Mouse (Mus musculus) right cerebral cortex, adult 2 months (tissue): ENCODE measurements around the gene Zscan29.

Source experiments
- DNase-seq, 2 experiments: peaks; one replicate each; pipeline ENCODE4 v3.0.0; 2021 to 2022; ENCODE audit warnings: low spot score in 2 of 2

Zscan29 gene

DNA sequence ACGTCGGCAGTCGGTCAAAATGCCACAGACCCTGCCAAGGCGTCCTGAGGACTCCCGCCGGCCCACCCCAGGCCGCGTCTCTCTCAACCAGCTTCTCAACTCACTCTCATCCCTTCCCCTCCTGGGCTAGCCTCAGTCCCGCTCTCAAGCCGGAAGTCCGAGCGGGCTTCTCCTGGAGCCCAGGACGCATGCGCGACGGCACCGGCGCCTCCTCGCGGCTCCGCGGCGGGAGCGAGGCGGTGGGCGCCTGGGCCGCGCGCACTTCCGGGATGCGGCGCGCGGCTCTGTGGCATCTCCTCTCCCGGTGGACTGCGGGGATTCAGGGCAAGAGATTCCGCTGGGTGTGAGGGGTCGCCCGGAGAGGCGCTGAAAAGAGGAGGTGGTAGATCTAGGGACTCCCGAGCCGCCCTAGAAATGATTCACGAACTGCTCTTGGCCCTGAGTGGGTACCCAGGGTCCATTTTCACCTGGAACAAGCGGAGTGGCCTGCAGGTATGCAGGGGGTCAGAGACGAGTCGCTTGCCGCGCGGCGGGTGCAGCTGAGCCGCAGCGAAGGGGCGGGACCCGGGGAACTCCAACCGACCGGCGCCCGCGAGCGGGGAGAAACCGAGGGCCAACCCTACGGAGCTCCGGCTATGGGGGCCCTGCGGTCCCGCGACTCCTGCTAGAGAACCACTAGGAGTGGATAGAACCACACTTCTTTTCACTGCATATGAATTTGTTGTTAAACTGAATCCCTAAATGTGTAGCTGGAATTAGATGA is at the start of gene Zscan29:
Zscan29 (minus strand) TSS at position 146 of the 763 bp plus-strand sequence.
- peak; percentile 80 to 83 for DNase-seq

DNA sequence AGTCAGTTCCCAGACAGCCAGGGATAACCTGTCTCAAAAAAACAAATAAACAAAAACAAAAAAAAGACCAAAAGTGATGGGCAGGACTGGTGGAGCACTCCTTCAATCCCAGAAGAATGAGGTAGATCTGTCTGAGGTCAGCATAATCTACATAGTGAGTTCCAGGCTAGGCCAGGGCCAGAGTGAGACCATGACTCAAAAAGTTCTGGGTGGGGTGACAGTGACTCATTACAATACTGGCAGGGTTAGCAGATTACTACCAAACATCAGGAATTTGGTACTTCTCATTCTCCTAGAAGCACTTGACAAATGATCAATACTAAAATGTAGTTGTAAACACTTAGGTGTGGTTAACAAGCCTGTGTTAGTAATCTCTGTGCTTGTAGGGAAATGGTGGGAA is 49.1 kb upstream of the Zscan29 start:
- DNase-seq = no peak

DNA sequence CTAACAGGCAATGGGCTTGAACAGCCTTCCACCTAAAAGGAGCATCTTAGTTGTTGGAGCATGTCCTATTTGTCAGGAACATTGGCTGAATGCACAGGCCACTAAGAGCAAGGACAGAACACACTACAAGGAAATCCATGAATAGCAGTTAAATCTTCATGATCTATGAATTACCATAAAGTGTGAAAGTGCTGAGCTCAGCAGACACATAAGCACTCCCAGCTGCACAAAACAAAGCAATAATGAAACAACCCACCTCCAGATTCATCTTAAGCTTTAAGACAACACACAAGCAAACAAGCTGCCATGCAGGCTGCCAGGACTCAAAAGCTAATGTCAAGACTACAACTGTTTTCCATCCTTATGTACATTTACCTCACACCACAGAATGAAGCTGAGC is 48.3 kb upstream of the Zscan29 start:
- DNase-seq = no peak

DNA sequence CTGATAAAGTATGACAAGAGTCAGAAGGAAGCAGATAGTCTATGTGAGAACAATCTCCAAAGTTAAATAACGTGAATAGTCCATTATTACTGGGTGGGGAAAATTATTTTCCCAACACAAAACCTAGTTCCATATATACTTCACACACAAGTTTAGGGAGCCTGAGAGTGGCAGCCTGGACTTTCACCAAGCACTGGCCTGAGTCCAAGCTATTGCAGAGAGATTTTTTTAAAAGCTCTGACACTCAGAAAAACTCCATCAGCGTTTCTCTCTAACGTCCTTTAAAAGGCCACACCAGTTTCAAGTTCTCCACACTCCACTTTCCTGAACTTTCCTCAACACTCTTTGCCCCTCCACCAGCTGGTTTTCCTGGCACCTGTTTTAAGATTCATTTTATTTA is 43.6 kb upstream of the Zscan29 start:
- DNase-seq = no peak

DNA sequence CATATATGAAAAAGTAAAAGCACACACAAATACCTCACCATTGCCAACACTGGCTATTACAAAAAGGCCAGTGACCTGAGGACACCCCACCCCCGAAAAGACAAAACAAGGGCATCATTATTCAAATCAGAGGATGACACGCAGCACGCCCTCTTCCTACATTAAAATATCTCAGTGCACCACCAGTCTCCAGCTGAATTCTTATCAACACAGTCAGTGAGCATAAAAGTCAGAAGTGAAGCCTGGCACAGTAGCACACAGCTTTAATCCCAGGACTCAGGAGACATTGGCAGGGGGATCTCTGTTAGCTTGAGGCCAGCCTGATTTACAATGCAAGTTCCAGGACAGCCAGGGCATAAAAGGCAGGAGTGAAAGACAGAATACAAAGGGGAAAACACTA is 35.6 kb upstream of the Zscan29 start:
- DNase-seq = no peak

DNA sequence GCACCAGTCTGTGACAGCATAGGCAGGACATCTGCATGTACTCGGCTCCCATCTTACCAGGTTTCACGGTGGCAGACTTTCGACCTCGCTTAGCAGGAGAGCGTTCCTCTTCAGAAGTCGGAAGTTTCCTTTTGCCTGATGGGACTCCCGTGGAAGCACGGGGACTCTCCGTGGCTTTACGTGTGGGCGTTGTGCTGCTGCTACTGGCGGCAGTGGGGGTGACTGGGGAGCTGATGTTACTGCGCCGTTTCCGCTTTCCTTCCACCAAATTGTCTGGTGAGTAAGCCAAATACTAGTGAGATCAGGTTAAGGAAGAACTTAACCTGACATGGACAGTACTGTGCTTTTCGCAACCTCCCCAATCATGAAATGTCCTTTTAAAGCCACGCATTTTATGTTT is 33.4 kb upstream of the Zscan29 start:
- no peak for DNase-seq

DNA sequence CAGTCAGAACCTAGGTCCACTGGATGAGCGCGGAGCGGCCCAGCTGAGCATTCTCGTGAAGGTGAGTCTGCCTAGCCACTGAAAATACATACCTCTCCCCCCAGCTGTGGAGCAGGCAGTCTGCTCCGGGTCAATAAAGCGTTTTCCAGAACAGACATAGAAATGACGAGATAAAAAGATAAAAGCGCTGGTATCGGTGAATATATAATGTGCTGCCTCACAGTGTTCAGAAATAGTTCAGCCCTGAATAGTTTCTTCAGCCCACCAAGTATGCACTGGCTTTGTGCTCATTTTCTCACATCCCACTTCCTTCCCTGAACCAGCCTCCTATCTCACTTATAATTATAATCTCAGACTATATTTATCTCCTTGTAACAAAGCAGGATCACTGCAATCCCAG is 24.5 kb upstream of the Zscan29 start:
- DNase-seq = peak; percentile 33 to 52

DNA sequence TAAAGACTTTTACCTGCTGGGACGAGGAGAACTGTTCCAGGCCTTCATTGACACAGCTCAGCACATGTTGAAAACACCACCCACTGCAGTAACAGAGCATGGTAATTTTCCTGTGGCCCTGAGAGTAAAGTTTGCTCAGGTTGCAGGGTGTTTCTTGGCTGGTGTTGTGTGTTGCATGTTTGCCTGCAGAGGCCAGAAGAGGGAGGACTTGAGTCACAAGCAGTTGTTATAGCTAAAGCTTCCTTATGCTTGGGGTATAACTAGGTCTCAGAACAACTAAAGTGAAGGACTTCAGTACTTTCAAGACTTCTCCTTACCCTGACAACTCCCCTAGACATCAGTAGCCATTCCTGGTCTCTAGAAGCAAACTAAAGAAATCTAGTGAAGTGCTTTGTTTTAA is 17.6 kb upstream of the Zscan29 start:
- no peak for DNase-seq

DNA sequence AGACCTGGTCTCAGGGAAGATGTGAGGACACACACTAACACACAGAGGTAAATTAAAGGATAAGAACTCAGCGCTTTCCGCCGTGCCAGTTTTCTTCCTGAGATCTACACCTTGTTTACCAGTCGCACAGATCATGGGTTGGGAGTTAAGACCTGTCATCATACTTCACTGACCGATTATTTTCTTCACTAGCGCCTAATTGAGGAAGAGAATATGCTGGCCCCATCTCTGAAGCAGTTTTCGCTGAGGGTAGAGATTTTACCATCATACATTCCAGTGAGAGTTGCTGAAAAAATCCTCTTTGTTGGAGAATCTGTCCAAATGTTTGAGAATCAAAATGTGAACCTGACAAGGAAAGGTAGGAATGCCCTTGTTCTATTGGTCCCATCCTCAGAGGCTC is 13.2 kb upstream of the Zscan29 start:
- no peak for DNase-seq

DNA sequence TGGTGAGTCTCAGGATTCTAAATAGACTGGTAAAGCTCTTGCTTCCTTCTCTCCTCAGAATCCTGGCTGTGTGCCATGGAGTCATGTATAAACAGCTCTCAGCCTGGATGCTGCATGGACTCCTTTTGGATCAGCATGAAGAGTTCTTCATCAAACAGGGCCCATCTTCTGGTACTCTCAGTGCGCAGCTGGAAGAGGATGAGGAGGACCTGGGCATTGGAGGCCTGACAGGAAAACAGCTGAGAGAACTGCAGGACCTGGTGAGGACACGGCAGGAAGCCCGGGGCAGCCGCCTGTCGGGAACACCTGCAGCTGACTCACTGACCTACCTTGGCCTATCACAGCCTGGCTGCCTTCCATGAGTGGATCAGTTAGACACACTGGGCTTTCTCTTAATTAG is 12.5 kb upstream of the Zscan29 start:
- peak in 1 of 2 experiments; percentile 20 for DNase-seq

DNA sequence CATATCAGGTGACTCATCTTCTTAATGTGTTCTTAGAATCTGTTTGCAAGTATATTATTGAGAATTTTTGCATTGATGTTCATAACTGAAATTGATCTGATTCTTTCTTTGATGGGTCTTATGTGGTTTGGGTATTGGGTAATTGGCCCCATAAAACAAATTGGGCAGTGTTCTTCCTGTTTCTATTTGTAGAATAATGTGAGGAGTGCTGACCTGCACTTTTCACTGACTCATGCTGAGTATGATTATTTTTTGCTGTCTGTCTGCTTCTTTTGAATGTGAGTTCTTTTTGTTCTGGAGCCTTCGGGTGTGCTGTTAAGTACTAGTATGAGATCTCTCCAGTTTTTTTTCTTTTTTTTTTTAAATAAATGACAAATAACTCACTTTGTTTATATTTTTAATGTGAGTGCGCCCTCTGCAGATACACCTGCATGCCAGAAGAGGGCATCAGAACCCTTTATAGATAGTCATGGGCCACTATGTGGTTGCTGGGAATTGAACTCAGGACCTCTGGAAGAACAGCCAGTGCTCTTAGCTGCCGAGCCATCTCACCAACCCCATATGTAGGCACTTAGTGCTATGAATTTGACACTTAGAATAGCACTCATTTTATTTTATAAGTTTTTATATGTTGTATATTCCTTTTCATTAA is 8.0 kb upstream of the Zscan29 start:
- no peak for DNase-seq

DNA sequence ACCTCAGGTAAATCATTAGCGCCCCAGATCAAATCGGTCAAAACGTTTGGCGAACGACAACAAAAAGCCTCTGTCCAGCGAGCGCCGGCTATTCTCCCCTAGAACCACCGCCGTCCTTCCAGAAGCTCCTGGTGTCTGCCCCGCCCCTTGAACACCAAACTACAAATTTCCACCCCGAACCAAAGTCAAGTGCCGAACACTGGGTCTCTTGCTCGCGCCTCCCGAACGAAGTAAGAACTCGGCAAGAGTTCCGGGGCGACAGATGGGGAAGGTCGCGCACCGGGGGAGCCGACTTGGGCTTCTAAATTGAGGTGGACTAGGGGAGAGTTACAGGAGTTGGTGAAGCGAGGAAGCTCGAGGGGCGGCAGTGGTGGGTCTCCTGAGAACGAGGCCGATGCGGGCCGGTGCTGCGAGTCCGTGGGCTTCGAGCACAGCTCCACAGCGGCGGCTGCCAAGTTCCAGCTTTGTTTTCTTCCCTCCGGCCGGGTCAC is 399 bp downstream of the Zscan29 start, which contains the start of gene Tubgcp4:
Tubgcp4 (plus strand) TSS at position 174 of the 491 bp plus-strand sequence.
- no peak for DNase-seq

DNA sequence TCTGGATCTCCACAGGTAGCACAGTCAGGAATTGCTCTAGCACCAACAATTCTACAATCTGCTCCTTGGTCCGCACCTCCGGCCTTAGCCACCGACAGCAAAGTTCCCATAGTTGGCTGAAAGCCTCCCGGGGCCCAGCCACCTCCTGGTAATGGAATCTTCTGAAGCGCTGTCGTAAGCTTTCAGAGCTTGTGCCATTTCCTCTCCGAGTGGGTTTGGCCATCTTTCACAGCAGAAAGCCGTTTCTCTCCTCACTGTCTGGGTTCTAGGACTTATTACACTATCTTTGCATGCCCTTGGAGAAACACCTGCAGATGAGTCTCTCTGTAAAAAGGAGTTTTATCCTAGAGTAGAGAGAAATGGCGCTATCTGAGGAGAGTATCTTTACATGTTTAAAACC is 1.0 kb downstream of the Zscan29 start:
- peak in 1 of 2 experiments; percentile 25 for DNase-seq

DNA sequence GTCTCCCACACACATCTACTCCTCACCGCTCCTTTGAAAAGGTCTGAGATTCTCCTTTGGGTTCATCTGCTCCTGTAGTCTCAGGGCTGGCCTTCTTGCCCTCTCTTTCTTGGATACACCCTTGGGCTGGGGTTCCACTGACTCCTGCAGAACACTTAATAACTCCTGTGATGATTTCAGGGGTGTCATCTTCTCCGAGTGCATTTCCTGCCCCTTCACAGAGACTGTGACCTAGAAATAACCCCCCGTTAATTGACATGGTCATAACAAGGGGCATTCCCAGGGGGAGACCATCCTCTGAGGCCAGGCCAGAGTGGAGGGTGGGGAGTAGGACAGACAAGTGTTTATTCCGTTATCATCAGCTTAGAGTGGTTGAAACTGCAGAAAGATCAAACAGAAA is 1.8 kb downstream of the Zscan29 start:
- no peak for DNase-seq

DNA sequence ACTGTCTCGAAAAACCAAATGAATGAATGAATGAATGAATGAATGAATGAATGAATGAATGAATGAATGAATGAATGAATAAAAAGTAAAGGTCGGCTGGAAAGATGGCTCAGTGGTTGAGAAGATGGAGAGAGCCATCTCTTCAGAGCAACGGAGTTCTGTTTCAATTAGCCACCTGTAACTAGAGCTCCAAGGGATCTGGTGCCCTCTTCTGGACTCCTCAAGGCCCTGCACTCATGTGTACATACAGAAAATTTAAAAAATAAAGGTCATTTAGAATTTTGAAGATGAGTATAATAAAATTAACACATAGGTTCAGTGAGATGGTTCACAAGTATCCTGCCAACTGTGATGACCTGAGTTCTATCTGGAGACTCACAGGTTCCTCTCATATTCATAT is 17.8 kb downstream of the Zscan29 start:
- DNase-seq = no peak

DNA sequence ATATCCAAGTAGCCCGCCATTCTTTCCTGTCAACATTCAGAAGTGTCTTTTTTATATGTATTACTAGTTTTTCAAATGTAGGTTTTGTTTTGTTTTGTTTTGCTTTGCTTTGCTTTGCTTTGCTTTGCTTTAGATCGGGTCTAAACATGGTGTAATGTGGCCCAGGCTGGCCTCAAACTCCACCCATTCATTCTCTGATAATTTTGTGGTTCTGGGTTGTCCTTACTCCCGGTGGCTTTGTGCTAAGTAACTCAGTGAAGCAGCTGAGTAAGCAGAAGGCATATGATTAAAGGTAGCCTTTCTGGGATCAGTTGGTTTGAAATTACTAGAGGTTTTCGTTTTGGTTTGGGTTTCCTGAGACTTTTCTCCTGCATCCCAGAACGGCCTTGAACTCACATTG is 21.2 kb downstream of the Zscan29 start:
- no peak for DNase-seq

DNA sequence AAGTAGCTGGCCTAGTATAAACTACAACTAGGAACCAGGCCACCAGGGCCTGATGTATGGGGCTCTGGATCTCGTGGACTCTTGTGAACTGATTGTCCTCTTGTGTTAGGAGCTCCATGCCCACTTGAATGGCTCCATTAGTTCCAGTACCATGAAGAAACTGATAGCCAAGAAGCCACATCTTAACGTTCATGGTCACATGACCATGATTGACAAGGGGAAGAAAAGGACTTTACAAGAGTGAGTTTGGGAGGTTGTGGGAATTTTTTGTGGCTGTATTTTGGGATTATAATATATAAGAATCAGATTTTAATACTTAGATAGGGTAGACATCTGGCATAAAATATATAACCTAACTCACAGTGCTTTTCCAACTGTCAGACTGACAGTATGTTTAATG is 28.5 kb downstream of the Zscan29 start:
- no peak for DNase-seq

DNA sequence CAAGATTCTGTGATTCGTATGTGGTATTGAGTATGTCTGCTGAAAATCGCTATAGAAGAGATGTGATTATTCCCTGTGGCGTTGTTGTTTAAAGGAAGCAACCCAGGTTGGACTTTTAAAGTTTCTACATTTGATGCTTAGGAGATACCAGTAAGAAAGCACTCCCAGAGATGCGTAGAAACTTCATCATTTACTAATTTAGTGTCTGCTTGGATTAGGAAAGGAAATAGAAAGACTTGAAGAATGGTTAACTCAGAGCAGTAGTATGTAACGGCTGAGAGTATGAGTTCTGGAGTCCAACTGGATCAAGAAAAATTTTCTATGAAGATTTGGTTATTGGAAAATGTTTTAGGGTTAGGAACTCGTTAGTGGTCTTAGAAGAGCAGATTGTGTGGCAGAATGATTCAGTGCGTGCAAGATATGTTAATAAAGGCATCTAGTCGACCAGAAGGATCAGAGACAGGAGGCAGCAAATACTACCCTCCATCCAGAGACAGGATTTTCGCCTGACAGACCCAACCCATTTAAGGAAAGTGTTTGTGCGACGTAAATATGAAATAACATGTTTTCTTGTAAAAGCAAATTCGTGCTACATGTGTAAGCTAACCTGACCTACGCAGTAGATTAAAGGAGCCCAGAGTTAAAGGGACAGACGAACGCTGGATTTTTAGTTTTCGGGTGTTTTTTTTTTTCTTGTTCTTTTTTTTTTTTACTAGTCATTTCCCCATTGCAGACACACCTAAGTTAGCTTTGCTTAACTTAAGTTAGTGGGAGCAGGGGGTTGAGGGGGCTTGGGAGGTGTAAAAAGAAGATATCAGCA is 29.5 kb downstream of the Zscan29 start:
- DNase-seq = no peak

DNA sequence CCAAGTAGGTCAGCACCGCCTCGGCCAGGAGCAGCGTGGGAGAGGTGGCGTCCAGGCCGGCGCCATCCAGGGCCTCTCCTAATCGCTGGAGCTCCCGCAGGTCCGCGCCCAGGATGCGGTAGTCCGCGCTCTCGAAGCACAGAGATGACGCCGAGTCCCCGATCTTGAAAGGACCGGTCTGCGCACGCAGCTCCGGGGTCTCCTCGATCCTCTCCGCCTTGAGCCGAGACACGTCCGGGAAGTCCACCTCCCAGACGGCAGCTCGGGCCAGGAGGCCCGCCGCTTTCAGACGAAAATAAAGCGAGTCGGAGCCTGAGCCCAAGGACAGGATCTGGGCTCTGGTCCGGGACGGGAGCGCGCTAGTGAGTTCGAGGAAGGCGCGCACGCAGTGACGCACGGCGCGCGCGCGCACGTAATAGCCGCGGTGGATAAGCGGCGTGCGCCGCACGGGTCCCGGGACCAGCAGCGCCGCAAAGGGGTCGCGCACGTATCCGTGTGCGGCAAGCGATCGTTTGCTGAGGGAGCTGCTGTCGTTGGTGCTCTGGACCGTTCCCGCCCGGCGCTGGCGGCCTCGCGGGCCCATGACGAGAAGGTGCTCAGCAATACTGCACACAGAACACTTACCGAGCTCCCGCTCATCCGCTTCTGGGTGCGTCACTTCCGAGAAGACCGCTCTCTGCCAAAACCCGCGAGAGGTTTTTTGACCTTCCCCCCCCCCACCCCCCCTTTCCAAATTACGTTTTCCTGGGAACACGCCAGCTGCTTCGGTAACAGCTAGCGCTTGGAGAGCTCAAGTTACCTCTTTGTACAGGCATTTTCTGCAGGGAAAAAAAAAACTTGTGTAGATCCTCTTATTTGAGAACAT is 30.7 kb downstream of the Zscan29 start, which contains the start of the genes Adal and Lcmt2:
Adal (plus strand) TSS at position 411 of the 865 bp plus-strand sequence.
Lcmt2 (minus strand) TSS at position 636 of the 865 bp plus-strand sequence.
- peak; percentile 88 to 97 for DNase-seq

DNA sequence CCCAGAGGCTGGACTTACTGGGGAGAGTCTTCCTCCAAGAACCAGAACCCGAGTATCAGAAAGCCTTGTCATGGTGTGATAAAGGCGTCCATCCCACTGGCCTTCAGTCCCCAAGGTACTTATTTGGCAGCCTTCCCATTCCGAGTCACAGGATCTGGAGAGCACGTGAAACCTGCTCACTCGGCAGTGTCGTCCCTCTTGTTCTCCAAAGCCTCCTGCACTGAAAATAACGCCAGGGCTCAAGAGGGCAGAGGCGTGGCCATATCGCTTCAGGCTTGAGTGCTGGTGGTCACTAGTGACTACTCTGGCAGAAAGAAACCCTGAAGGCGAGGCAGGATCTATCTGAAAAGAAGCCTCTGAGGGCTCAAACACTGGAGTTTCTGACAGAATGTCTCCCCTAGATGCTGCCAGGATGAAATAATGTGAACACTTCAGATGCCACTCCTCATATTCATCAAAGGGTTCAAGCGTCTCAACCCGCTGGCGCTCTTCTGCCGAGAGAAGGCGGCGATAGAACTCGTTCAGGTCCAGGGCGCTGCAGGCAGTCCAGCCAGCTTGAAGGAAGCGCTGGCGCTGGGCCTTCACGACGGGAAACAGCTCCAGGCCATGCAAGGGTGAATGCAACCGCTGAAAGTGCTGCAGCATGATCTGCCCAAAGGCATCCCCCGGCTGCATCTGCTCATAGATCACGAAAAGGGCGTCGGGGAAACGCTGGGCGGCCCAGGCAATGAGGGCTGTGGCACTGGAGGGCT is 31.5 kb downstream of the Zscan29 start:
- DNase-seq = peak; percentile 4 to 36
